Mouse (Mus musculus): ENCODE data around the gene Gpc6. TPM values are rescaled to one million over a fixed set of nuclear protein-coding genes. Genes with fewer than 3 reads are reported as not detected.

The Gpc6 gene
- polyA plus RNA-seq (2012; fragmentation: generic; extraction: Trizol), result 10 to 100 TPM in 1 of 2 experiments, 1 to 10 TPM in 1; 1.9 to 13.8 TPM

DNA sequence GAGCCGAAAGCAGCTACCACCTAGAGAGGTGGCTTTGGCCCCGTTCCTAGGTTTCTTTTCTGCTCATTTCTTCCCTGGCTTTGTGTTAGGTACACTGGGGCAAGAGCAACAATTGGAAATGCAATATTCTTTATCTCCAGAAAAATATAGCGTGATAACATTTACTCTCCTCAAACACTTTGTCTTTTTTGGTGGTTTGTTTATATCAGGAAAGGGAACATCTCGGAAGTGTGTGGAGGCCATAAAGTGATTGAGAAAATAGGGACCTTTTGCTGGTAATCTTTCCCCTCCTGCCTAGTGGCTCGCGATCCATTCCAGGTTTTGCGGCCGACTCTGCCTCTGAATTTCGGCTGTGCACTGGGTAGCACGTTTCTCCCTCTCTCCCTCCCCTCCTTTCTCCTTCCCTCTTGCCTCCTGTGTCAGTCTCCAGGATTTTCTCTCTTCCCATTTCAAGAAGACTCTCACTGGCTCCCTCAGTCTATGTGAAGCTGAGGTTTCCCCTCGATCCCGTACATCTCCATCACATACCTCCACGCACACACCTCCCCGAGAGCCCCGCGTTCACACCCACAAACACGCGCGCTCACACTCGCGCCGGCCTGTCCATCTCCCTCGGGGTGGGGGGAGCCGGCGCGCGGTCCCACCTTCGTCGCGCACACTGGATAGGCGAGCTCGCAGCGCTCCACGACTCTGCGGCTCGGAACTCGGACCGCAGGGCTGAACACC is at the start of gene Gpc6:
Gpc6 (plus strand) TSS at position 440 of the 726 bp plus-strand sequence.

